Mouse (Mus musculus) adipose tissue, adult 10 weeks (tissue): ENCODE results near the gene Evc. TPM values are rescaled to one million over a fixed set of nuclear protein-coding genes. Genes with fewer than 3 reads are reported as not detected.

Source experiments
- polyA plus RNA-seq: library from polyadenylated mRNA; stranded (reverse); fragments of 350-450 nt; fragmentation: Illumina TruSeq; extraction: RNeasy Lipid Tissue Mini Kit (QIAGEN cat#74804); gene quantifications from one replicate; pipeline ENCODE4 v1.2.3, GENCODE M21; 2014; ENCODE audit warnings: low read depth, low replicate concordance

Gene Evc
- polyA plus RNA-seq: 12.0 TPM

GRCm38 (mm10) chr5:37336485-37337105 is at the start of gene Evc:
Evc (minus strand) TSS chr5:37336894.

GRCm38 (mm10) chr5:37338288-37338687 is 1.6 kb upstream of the Evc start, which contains the start of gene Evc2:
Evc2 (plus strand) TSS chr5:37338499.

GRCm38 (mm10) chr5:37241651-37242151 is 95.0 kb downstream of the Evc start, which contains the start of gene Crmp1:
Crmp1 (plus strand) TSS chr5:37241940.

Other genes starting within 250 kb of the Evc start
- gene Crmp1, start 95.0 kb downstream of the Evc start, polyA plus RNA-seq: 0.36 TPM
- 11.4 TPM for gene Evc2, start 1.6 kb upstream of the Evc start, polyA plus RNA-seq